Mouse (Mus musculus) left cerebral cortex, adult 8-10 months (tissue): ENCODE measurements around the gene Lipo3. TPM values are rescaled to one million over a fixed set of nuclear protein-coding genes. Genes with fewer than 3 reads are reported as not detected.
"Not testable (repeated sequence)": the region's sequence is repeated elsewhere in the genome, so short reads cannot be mapped to it uniquely, and the experiment has no call there.

Experiments used
- DNase-seq, 2 experiments: peaks; one replicate each; pipeline ENCODE4 v3.0.0; 2022; ENCODE audit warnings: low spot score in 2 of 2
- microRNA-seq, 2 experiments: library from miRNA; unstranded; fragments of <30 nt; microRNA quantifications; one replicate each; pipeline ENCODE4 v1.2.0; 2022
- total RNA-seq, 4 experiments: library from RNA; stranded (reverse); gene quantifications; 2 replicates each; pipeline ENCODE4 v1.2.4; 2022

Gene Lipo3
- 1 to 10 TPM; 5.3 to 6.7 (median 5.8) TPM for total RNA-seq

GRCm38 (mm10) chr19:33761287-33762086 lies at the start of gene Lipo3:
Gene Lipo3 (minus strand): TSS chr19:33761951.
- DNase-seq = peak in 1 of 2 experiments; percentile 5

- not testable (repeated sequence) for DNase-seq
Observed at GRCm38 (mm10) chr19:33787359-33787758, 25.6 kb upstream of the Lipo3 start, which contains the start of gene Lipo1. Gene Lipo1 (minus strand): TSS chr19:33787459.

GRCm38 (mm10) chr19:33786576-33787277 lies 25.0 kb upstream of the Lipo3 start:
- peak in 1 of 2 experiments; percentile 11 for DNase-seq

- DNase-seq = not testable (repeated sequence)
Observed at GRCm38 (mm10) chr19:33751259-33751658, 10.5 kb downstream of the Lipo3 start, which contains the start of gene Lipo2. Gene Lipo2 (minus strand): TSS chr19:33751359.

- not testable (repeated sequence) for DNase-seq
Observed at GRCm38 (mm10) chr19:33625152-33625551, 136.6 kb downstream of the Lipo3 start, which contains the start of gene Gm8978. Gene Gm8978 (minus strand): TSS chr19:33625252.

GRCm38 (mm10) chr19:33589626-33590302 lies 172.0 kb downstream of the Lipo3 start:
- peak; percentile 29 to 39 for DNase-seq

GRCm38 (mm10) chr19:33568551-33568950 lies 193.2 kb downstream of the Lipo3 start:
- DNase-seq = not testable (repeated sequence)

- DNase-seq = no peak
Observed at GRCm38 (mm10) chr19:33517680-33518079, 244.1 kb downstream of the Lipo3 start, which contains the start of gene Lipo4. Gene Lipo4 (minus strand): TSS chr19:33517780.

Small RNA genes lying within 50 kb of the gene (microRNA-seq; reads per million reads assigned to microRNA genes)
- 0 reads per million in 2 experiments for gene Gm27440

Other genes with a start within 250 kb of the Lipo3 start
- under 1 TPM in 2 of 4 experiments, not detected in 2; 0.14 to 0.30 TPM for gene Lipo4, start 244.2 kb downstream of the Lipo3 start, total RNA-seq
- not detected for gene Gm8978, start 136.7 kb downstream of the Lipo3 start, total RNA-seq
- under 1 TPM in 3 of 4 experiments, not detected in 1; 0.35 to 0.46 (median 0.44) TPM for gene Lipo2, start 10.6 kb downstream of the Lipo3 start, total RNA-seq
- gene Lipo1, start 25.5 kb upstream of the Lipo3 start, total RNA-seq = not detected
- not detected for gene Lipf, start 199.2 kb upstream of the Lipo3 start, total RNA-seq
- not detected for gene Lipk, start 246.3 kb upstream of the Lipo3 start, total RNA-seq